Mouse (Mus musculus) liver, embryonic 14.5 days (tissue): ENCODE results near the gene Rps27rt. TPM values are rescaled to one million over a fixed set of nuclear protein-coding genes. Genes with fewer than 3 reads are reported as not detected.

Experiments used
- ATAC-seq: fragments of 200-750 bp; cut with Nextera tagmentation; 2 replicates; pipeline ENCODE4 v1.8.0; 2017; ENCODE audit warnings: moderate number of reproducible peaks, mild to moderate bottlenecking, moderate library complexity; ENCODE audit not compliant: insufficient read depth
- DNase-seq, 3 experiments: peaks; one replicate each; pipeline ENCODE4 v3.0.0-alpha.2; 2012 to 2013; ENCODE audit warnings: low read depth in 3 of 3, low spot score in 3 of 3
- H3K27ac ChIP-seq: fragments of 300-500 bp; sonication (generic); 2 replicates; pipeline ENCODE4 v1.5.1; 2014; ENCODE audit warnings: moderate library complexity, mild to moderate bottlenecking, control low read depth, inconsistent platforms
- H3K27me3 ChIP-seq: fragments of 300-500 bp; sonication (generic); 2 replicates; pipeline ENCODE4 v1.6.1; 2014; ENCODE audit warnings: mild to moderate bottlenecking, low read length, moderate library complexity; ENCODE audit not compliant: control insufficient read depth, insufficient read depth
- H3K36me3 ChIP-seq: fragments of 300-500 bp; sonication (generic); replicated peaks from 2 replicates; pipeline ENCODE4 v1.6.1; 2014; ENCODE audit warnings: low read depth; ENCODE audit not compliant: control insufficient read depth, insufficient read depth
- H3K4me1 ChIP-seq, 2 experiments: fragments of 200-500 bp in 1 of 2; fragments of 300-500 bp in 1 of 2; sonication (generic) in 1 of 2; replicated peaks; 2 replicates each; pipeline ENCODE4 v1.6.1; 2012 to 2014; ENCODE audit warnings: antibody characterized with exemption in 1 of 2, inconsistent platforms in 1 of 2, low read length in 1 of 2; ENCODE audit not compliant: control insufficient read depth in 2 of 2, insufficient read depth in 2 of 2
- H3K4me2 ChIP-seq: fragments of 300-500 bp; sonication (generic); 2 replicates; pipeline ENCODE4 v1.6.1; 2014; ENCODE audit warnings: low read depth, mild to moderate bottlenecking, control low read depth, moderate library complexity
- H3K4me3 ChIP-seq, 2 experiments: fragments of 200-500 bp in 1 of 2; fragments of 300-500 bp in 1 of 2; sonication (generic) in 1 of 2; 2 replicates each; pipeline ENCODE4 v1.5.1; 2012 to 2014; ENCODE audit warnings: low read depth in 2 of 2, low read length in 2 of 2, mild to moderate bottlenecking in 2 of 2, control low read depth in 1 of 2, inconsistent platforms in 1 of 2, moderate library complexity in 1 of 2; ENCODE audit not compliant: insufficient read depth in 1 of 2
- H3K9ac ChIP-seq: fragments of 300-500 bp; sonication (generic); replicated peaks from 2 replicates; pipeline ENCODE4 v1.6.1; 2014; ENCODE audit warnings: mild to moderate bottlenecking, control low read depth, moderate library complexity
- H3K9me3 ChIP-seq: fragments of 300-500 bp; sonication (generic); 2 replicates; pipeline ENCODE4 v1.6.1; 2016; ENCODE audit warnings: low read length, mixed read lengths; ENCODE audit not compliant: control insufficient read depth
- CTCF ChIP-seq: IDR thresholded peaks from 2 replicates; pipeline ENCODE4 v1.5.1; 2016; ENCODE audit warnings: antibody characterized with exemption, low read depth, control low read depth
- EP300 ChIP-seq: IDR thresholded peaks from 2 replicates; pipeline ENCODE4 v1.6.1; 2016; ENCODE audit warnings: antibody characterized with exemption, low read depth
- WGBS: fragments of 180-500 bp; shearing (Covaris S2); extraction: QIAGEN DNeasy Blood & Tissue Kit; methylation state at CpG from one replicate; pipeline ENCODE4 v1.1.7; 2014; ENCODE audit not compliant: insufficient replicate concordance; 5-methylcytosine and 5-hydroxymethylcytosine counted together
- polyA plus RNA-seq, 2 experiments: library from polyadenylated mRNA; depleted of rRNA in 1 of 2; stranded (reverse) in 1 of 2; unstranded in 1 of 2; fragments of >200 nt; fragmentation: Nextera tagmentation in 1 of 2; extraction: Ambion mirVana in 1 of 2; gene quantifications; 2 replicates each; pipeline versions ENCODE4 v1.2.1 to v1.2.3; 2012 to 2014

Gene Rps27rt
- polyA plus RNA-seq, 2 experiments: 36.0 to 299 TPM

- DNase-seq (no peak), ATAC-seq (no peak)
- no peaks in the 10 kb centered on the region for H3K27me3 ChIP-seq
- no peak overlapping the region for H3K27ac ChIP-seq
- TF ChIP-seq EP300 (no peak), CTCF (no peak)
- no peaks in the 10 kb centered on the region for H3K36me3 ChIP-seq
- no peak overlapping the region for H3K9ac ChIP-seq
- H3K4me2 ChIP-seq: no peak overlapping the region
- H3K4me3 ChIP-seq: no peak overlapping the region
- WGBS: 68% methylated on average over 4 of the region's 4 CpGs
- H3K9me3 ChIP-seq: no peaks in the 10 kb centered on the region; the same call in 1 of the 2 replicates
- H3K4me1 ChIP-seq: no peaks in the 10 kb centered on the region
These were observed 13.2 kb upstream of the Rps27rt start for GRCm38 (mm10) chr9:114995716-114996115.

GRCm38 (mm10) chr9:114995250-114995649 lies 12.7 kb upstream of the Rps27rt start:
- Histone ChIP-seq H3K36me3 (no peaks in the 10 kb centered on the region), H3K4me3 (no peak overlapping the region), H3K27me3 (no peaks in the 10 kb centered on the region), H3K27ac (no peak overlapping the region), H3K9me3 (no peaks in the 10 kb centered on the region; the same call in 1 of the 2 replicates), H3K4me2 (no peak overlapping the region), H3K4me1 (no peaks in the 10 kb centered on the region), H3K9ac (no peak overlapping the region)
- ATAC-seq (no peak), DNase-seq (no peak)
- TF ChIP-seq EP300 (no peak), CTCF (no peak)
- 74% methylated on average over 4 of the region's 4 CpGs for WGBS

GRCm38 (mm10) chr9:114992528-114992927 lies 10.0 kb upstream of the Rps27rt start:
- 55% methylated on average over 2 of the region's 2 CpGs for WGBS
- no peaks in the 10 kb centered on the region for H3K4me1 ChIP-seq

GRCm38 (mm10) chr9:114990421-114990820 lies 7.9 kb upstream of the Rps27rt start:
- Histone ChIP-seq H3K9me3 (no peaks in the 10 kb centered on the region; the same call in 1 of the 2 replicates), H3K9ac (no peak overlapping the region), H3K27ac (no peak overlapping the region), H3K4me2 (no peak overlapping the region), H3K4me3 (no peak overlapping the region), H3K4me1 (no peaks in the 10 kb centered on the region), H3K27me3 (no peaks in the 10 kb centered on the region), H3K36me3 (no peaks in the 10 kb centered on the region)
- 73% methylated on average over 10 of the region's 10 CpGs for whole genome bisulfite sequencing
- DNase-seq (no peak), ATAC-seq (no peak)
- TF ChIP-seq EP300 (no peak), CTCF (no peak)

More at GRCm38 (mm10) chr9:114992528-114992927, 10.0 kb upstream of the Rps27rt start:
- ATAC-seq (no peak), DNase-seq (no peak)
- Histone ChIP-seq H3K9me3 (no peaks in the 10 kb centered on the region; the same call in 1 of the 2 replicates), H3K4me2 (no peak overlapping the region), H3K27ac (no peak overlapping the region), H3K4me3 (no peak overlapping the region), H3K9ac (no peak overlapping the region), H3K36me3 (no peaks in the 10 kb centered on the region), H3K27me3 (no peaks in the 10 kb centered on the region)
- TF ChIP-seq EP300: no peak
- TF ChIP-seq CTCF: no peak

GRCm38 (mm10) chr9:114988610-114989327 lies 6.2 kb upstream of the Rps27rt start:
- Histone ChIP-seq H3K4me2 (no peak overlapping the region), H3K4me3 (no peak overlapping the region), H3K36me3 (no peaks in the 10 kb centered on the region), H3K27me3 (no peaks in the 10 kb centered on the region), H3K9me3 (no peaks in the 10 kb centered on the region; the same call in 1 of the 2 replicates), H3K27ac (no peak overlapping the region), H3K9ac (no peak overlapping the region), H3K4me1 (no peaks in the 10 kb centered on the region)
- TF ChIP-seq EP300 (no peak), CTCF (no peak)
- 61% methylated on average over 6 of the region's 6 CpGs for WGBS
- DNase-seq (no peak), ATAC-seq (no peak)
